Mouse (Mus musculus) activated CD4-positive, CD25-positive, alpha-beta regulatory T cell, adult 4 months (primary cell): ENCODE data around the gene B3galnt1. TPM values are rescaled to one million over a fixed set of nuclear protein-coding genes. Genes with fewer than 3 reads are reported as not detected.

Source experiments
- ATAC-seq: one replicate; pipeline ENCODE4 v1.8.0; 2017
- polyA plus RNA-seq, 2 experiments: library from polyadenylated mRNA; unstranded; fragments of 100-300 nt; shearing (Covaris generic); gene quantifications; one replicate each; pipeline ENCODE4 v1.2.1; 2017

Gene B3galnt1
- polyA plus RNA-seq, 2 experiments from 2014 or later, result not detected

DNA sequence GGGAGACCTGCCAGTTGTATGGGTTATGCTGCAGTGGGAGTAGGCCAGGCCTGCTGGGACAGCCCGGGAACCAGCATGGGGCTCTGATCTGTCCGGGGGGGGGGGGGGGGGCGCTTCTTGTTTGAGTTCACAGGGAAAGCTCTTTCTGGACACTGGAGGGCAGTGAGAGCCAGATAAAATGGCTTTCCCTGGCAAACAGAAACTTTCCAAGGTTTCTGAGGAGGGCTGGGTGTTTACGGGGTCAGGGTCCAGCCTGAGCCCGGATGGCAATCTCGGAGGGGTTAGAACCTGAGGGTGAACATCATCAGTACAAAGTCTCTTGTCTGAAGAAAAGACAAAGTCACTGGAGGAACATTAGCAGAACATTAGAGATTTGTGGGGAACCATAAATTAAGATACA, 35.4 kb downstream of the B3galnt1 start:
- no peak for ATAC-seq

GRCm38 (mm10) chr3:69561686-69562085, 37.1 kb downstream of the B3galnt1 start:
- ATAC-seq, result no peak

GRCm38 (mm10) chr3:69559975-69560330, 38.8 kb downstream of the B3galnt1 start:
- ATAC-seq, result no peak

DNA sequence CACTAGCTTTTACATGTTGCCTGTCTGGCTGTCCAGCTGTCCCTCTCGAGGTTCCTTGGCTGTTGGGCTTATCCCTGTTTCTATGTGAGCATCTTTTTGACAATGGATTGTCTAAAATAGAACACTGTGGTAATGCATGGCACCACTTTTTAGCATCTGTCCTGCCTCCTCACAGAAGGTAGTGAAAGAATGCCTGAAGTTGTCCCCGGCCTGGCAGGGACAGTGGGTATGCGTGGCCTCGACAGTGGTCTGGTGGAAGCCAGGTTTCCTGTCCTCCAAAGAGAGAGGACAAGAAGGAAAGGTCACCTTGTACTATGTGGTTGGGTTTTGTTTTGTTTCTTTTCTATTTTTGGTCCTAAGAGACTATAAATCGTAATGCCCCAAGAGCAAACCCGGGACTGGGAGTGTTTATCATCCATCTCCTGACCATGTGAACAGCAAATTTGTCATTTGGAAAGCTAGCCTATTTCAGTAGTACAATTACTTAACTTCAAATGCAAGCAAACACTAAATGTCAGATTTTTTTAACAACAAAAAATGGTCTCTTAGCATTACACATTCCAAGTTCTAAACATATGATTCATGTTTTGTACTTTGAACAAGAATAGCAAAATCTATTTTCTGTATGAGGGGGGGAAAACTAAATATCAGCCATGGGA, 39.3 kb downstream of the B3galnt1 start:
- no peak for ATAC-seq

DNA sequence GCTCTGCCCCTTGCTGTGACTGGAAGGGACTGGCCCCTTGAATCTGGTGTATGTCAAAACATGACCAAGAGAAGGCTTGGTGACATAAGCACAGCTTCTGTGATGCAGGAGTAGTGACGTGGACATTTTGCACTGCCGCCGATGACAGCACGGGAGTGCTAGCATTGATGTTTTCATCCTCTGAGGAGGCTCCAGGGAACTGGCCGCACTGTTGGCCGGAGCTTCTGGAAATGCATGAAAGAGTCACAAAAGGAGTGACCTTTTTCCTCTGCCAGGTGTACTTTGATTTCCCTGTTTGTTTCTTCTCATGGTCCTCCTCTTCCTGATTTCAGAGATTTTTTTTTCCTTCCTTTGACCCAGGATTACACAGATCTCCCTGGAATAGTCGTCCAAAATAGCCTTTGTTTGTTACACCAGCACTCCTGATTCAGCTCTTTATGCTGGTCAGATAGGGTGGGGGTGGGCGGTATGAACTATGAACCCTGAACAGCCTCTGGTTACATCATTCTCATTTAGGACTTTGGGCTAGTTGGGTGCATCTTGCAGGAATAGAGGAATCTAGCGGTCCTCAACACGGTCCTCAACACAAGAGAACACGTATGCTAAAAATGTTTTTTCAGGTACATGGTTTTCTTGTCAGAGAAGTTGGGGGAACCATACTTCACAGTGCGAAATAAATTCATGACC, 42.5 kb downstream of the B3galnt1 start:
- no peak for ATAC-seq

GRCm38 (mm10) chr3:69555511-69555910, 43.2 kb downstream of the B3galnt1 start:
- ATAC-seq, result no peak

GRCm38 (mm10) chr3:69549602-69550001, 49.2 kb downstream of the B3galnt1 start:
- ATAC-seq, result no peak

- ATAC-seq, result no peak
Observed at GRCm38 (mm10) chr3:69548704-69549455, 49.9 kb downstream of the B3galnt1 start.

DNA sequence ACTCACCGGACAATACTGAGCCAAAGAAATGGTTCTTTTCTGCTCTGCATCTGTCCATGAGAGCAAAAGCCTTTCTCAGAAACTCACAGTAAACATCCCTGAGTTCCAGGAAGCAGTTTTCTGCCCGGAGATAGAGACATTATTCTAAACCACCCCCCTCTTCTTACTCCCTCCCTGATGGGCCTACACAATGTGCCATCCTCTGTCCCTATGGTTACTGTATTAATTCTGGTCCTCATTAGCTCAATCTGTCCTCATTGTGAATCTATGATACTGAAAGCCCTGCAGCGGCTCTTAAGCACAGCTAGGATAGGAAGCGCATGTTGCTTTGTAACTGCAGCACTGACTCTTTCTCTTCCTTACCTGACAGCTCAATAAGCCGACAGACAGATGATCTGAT, 53.7 kb downstream of the B3galnt1 start:
- ATAC-seq, result peak; percentile 84

DNA sequence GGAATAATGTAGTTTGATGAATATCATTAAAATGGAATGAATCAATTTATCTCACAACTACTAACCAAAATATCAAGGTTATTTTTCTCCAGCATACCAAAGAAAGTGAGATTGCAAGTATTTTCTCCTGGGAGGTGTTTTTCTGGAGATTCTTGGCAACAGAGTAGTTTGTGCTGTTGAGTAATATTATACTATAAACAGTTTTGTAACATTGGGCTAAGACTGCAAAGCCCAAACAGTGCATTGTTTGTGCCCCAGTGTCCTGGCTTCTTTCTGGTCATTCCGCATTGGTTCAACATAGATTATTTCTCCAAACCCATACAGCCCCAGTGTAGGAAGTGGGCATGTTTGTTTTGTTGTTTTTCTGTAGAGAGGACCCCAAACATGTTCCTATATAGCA, 55.0 kb downstream of the B3galnt1 start:
- ATAC-seq, result no peak

DNA sequence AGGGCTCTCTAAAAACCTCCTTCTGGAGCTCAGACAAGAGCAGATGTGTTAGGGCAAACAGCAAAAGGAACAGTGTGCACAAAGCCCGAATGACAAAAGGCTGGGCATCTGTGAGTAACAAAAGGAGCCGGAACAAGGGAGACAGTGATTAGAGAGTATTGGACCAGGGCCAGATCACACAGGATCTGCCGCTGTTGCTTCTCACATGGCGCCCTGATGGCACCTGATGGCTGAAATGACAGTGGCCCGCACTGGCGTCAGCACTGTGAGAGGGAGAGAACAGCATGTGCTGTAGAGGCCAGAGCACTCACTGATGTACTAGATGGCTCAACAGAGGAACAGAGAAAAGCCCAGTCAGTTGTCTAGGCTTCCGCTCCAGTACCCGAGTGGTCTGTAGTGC, 55.8 kb downstream of the B3galnt1 start:
- no peak for ATAC-seq

- no peak for ATAC-seq
Observed at GRCm38 (mm10) chr3:69535941-69536647, 62.7 kb downstream of the B3galnt1 start.

DNA sequence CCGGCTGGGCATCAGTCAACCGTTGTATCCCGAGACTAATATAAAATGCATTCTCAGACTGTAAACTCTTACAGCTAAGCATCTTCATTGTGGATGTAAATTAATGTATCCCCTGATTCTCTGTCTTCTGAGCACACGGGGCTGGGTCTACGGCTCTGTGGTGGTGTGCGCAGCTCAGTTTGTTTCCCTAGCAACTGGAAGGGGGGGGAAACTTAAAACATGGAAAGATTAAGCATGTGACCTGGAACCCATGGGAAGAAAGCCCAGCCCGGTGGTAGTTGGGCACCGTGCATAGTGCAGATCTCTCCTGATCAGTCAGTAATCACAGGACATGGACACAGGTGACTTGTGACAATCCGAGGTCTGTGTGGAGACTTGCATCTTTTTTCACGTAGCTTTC, 63.3 kb downstream of the B3galnt1 start:
- no peak for ATAC-seq

GRCm38 (mm10) chr3:69532687-69533086, 66.1 kb downstream of the B3galnt1 start:
- no peak for ATAC-seq

DNA sequence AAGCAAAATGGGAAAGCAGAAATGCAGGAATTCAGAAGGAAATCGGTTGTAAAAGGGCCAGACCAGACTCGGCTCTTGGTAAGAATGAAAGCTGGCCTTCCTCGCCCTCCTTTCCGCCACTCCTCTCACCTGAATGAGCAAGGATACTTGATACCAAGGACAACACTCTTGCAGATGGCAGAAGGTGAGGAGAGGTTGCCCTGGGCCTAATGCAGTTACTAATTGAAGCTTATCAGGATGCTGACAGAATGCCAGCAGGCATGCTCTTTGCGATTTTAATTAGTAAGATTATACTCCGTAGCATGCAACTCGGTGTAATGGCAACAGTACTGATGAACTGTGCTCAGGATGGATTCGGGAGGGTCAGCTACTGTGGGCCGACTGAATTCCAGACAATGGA, 67.2 kb downstream of the B3galnt1 start:
- ATAC-seq, result no peak

- no peak for ATAC-seq
Observed at GRCm38 (mm10) chr3:69529576-69529975, 69.2 kb downstream of the B3galnt1 start.

GRCm38 (mm10) chr3:69527384-69527783, 71.4 kb downstream of the B3galnt1 start:
- ATAC-seq, result no peak

GRCm38 (mm10) chr3:69525072-69525529, 73.7 kb downstream of the B3galnt1 start:
- ATAC-seq, result peak; percentile 43

GRCm38 (mm10) chr3:69524356-69525071, 74.2 kb downstream of the B3galnt1 start:
- peak; percentile 36 for ATAC-seq
